28 mouse cellular contexts compared by ENCODE assay signal in genomic region chr3:108475496-108475895, GRCm38 (mm10). TPM values are rescaled to one million over a fixed set of nuclear protein-coding genes. Genes with fewer than 3 reads are reported as not detected.
DNase-seq lines count a peak whose midpoint lies in the region; ATAC-seq and TF ChIP-seq lines count a peak whose summit lies in the region.
"Had no signal": no experiment of that assay in that cellular context is flagged by ENCODE, and none has a peak within 500 bp of the region (broad histone marks: within the 10 kb centered on the region; RNA-seq: fewer than 3 reads in every experiment).

No protein-coding gene starts in this region.

- H3K9me3 ChIP-seq in kidney, embryonic 15.5 days (replicated peaks): no peaks in the 10 kb centered on the region
- H3K9me3 ChIP-seq in stomach, embryonic 15.5 days: no peaks in the 10 kb centered on the region
- H3K9me3 ChIP-seq: embryonic facial prominence, embryonic 15.5 days; forebrain, embryonic 10.5 days; heart, embryonic 15.5 days; hindbrain, embryonic 10.5 days had no signal

- H3K4me3 ChIP-seq in kidney, embryonic 15.5 days (replicated peaks): no peak overlapping the region
- H3K4me3 ChIP-seq in liver, adult 2 months (ENCODE audit: insufficient read depth, low read depth, low read length): no peak overlapping the region
- H3K4me3 ChIP-seq in stomach, embryonic 15.5 days (replicated peaks): no peak overlapping the region
- H3K4me3 ChIP-seq: embryonic facial prominence, embryonic 15.5 days; erythroblast, embryonic 14.5 days; forebrain, embryonic 10.5 days; heart, adult 2 months; heart, embryonic 15.5 days; hindbrain, embryonic 10.5 days had no signal

- POLR2A ChIA-PET in Patski (lab: Charles Lee): interaction anchor here (1.1 kb wide), 1 partner anchor 31 kb away, joined by 5 read pairs; no protein-coding TSS in a partner anchor

- TF ChIP-seq CTCF in liver, adult 2 months (IDR thresholded peaks at IDR 0.05; ENCODE audit: low read depth, low read length): no peak
- TF ChIP-seq CTCF in Patski (IDR thresholded peaks at IDR 0.05): peak; percentile 26

- H3K4me1 ChIP-seq in kidney, embryonic 15.5 days: peaks cover 15% of the 10 kb centered on the region
- peaks cover 7% of the 10 kb centered on the region for H3K4me1 ChIP-seq in liver, adult 2 months (ENCODE audit: control insufficient read depth, insufficient read depth, low read length)
- H3K4me1 ChIP-seq in stomach, embryonic 15.5 days: peaks cover 10% of the 10 kb centered on the region; the same call in 1 of the 2 replicates
- H3K4me1 ChIP-seq: forebrain, embryonic 10.5 days; heart, embryonic 15.5 days; hindbrain, embryonic 10.5 days had no signal

- no peaks in the 10 kb centered on the region for H3K36me3 ChIP-seq in kidney, embryonic 15.5 days
- no peaks in the 10 kb centered on the region for H3K36me3 ChIP-seq in liver, adult 2 months (ENCODE audit: control insufficient read depth, insufficient read depth, low read length)
- H3K36me3 ChIP-seq in stomach, embryonic 15.5 days: no peaks in the 10 kb centered on the region
- H3K36me3 ChIP-seq: embryonic facial prominence, embryonic 15.5 days; forebrain, embryonic 10.5 days; heart, embryonic 15.5 days; hindbrain, embryonic 10.5 days had no signal

- H3K27ac ChIP-seq in kidney, embryonic 15.5 days: no peak overlapping the region
- no peak overlapping the region for H3K27ac ChIP-seq in liver, adult 2 months (replicated peaks; ENCODE audit: insufficient read depth, low read depth, low read length)
- peak overlapping the region; percentile 79 for H3K27ac ChIP-seq in stomach, embryonic 15.5 days
- H3K27ac ChIP-seq: embryonic facial prominence, embryonic 15.5 days; forebrain, embryonic 10.5 days; heart, adult 2 months; heart, embryonic 15.5 days; hindbrain, embryonic 10.5 days had no signal

- peak; percentile 25 to 29 for DNase-seq in kidney, adult 8-10 months
- DNase-seq in liver, adult 2 months (ENCODE audit: extremely low read depth, low read depth, low spot score): peak; percentile 19
- no peak for DNase-seq in liver
- DNase-seq in Patski (ENCODE audit: low read depth, low spot score): no peak
- DNase-seq in heart, adult 11 months: no peak
- DNase-seq in retina, embryonic 14.5 days (ENCODE audit: low spot score): no peak
- DNase-seq: adrenal gland, postnatal 10 days; cerebellum, adult 11 months; cerebellum, adult 8-10 months; cerebellum, postnatal 14 days; embryo, embryonic 11 days; gastrocnemius, postnatal 36 days; heart, adult 2 months; heart, postnatal 14 days had no signal

- WGBS in kidney, embryonic 15.5 days: 60% methylated on average over 5 of the region's 5 CpGs
- 70% methylated on average over 5 of the region's 5 CpGs for WGBS in liver, adult 2 months
- 58% methylated on average over 5 of the region's 5 CpGs for WGBS in stomach, embryonic 15.5 days

- 0 out of 2 replicates have a peak, but pooled peaks cover 4% of the 10 kb centered on the region for H3K27me3 ChIP-seq in kidney, embryonic 15.5 days
- 0 out of 2 replicates have a peak, but pooled peaks cover 3% of the 10 kb centered on the region for H3K27me3 ChIP-seq in liver, adult 2 months (ENCODE audit: control insufficient read depth, insufficient read depth, low read length)
- no peaks in the 10 kb centered on the region for H3K27me3 ChIP-seq in Patski
- H3K27me3 ChIP-seq in stomach, embryonic 15.5 days (replicated peaks): no peaks in the 10 kb centered on the region
- H3K27me3 ChIP-seq: embryonic facial prominence, embryonic 15.5 days; heart, embryonic 15.5 days had no signal

- H3K79me2 ChIP-seq in liver, adult 2 months (ENCODE audit: control insufficient read depth, insufficient read depth, low read length): no peaks in the 10 kb centered on the region

- TF ChIP-seq POLR2A in liver, adult 2 months (IDR thresholded peaks at IDR 0.05; ENCODE audit: extremely low read depth, insufficient read depth, low read length): no peak

- ATAC-seq in kidney, embryonic 15.5 days (replicated peaks; ENCODE audit: low FRiP score): no peak
- no peak for ATAC-seq in Patski
- no peak for ATAC-seq in stomach, embryonic 15.5 days (ENCODE audit: insufficient read depth, low FRiP score, low read depth)
- ATAC-seq: forebrain, embryonic 14.5 days had no signal

- no peak overlapping the region for H3K4me2 ChIP-seq in kidney, embryonic 15.5 days
- H3K4me2 ChIP-seq in stomach, embryonic 15.5 days: no peak overlapping the region
- H3K4me2 ChIP-seq: embryonic facial prominence, embryonic 15.5 days; heart, embryonic 11.5 days; heart, embryonic 15.5 days had no signal

- in situ Hi-C loops in Patski (cut with MboI; ENCODE audit: low pct_unique_long_range_greater_than_20kb): no loop called here

- CTCF ChIA-PET in Patski (lab: Charles Lee): no interaction called here

- no peak overlapping the region for H3K9ac ChIP-seq in kidney, embryonic 15.5 days
- H3K9ac ChIP-seq in liver, adult 2 months (ENCODE audit: low read depth, low read length): no peak overlapping the region
- H3K9ac ChIP-seq in stomach, embryonic 15.5 days: no peak overlapping the region
- H3K9ac ChIP-seq: embryonic facial prominence, embryonic 15.5 days; heart, embryonic 15.5 days had no signal

RNA-seq across cellular contexts. Expression of gene Sars, which starts 30.5 kb away (rescaled TPM):
- 126 and 131 TPM in 2 replicates for polyA plus RNA-seq in kidney, embryonic 15.5 days (2015; fragmentation: Nextera tagmentation; extraction: Ambion mirVana)
- total RNA-seq in liver, adult 2 months (2014; rRNA removed): 31.3 and 35.5 TPM in 2 replicates
- polyA plus RNA-seq in liver, adult 2 months (2012; rRNA removed): 21.3 and 24.7 TPM in 2 replicates
- 536 TPM for polyA plus RNA-seq in Patski (2021)
- 124 and 142 TPM in 2 replicates for polyA plus RNA-seq in stomach, embryonic 15.5 days (2015; fragmentation: Nextera tagmentation; extraction: Ambion mirVana)

RNA-seq across cellular contexts. Expression of gene 1700013F07Rik, which starts 58.5 kb away (rescaled TPM):
- polyA plus RNA-seq in kidney, embryonic 15.5 days (2015; fragmentation: Nextera tagmentation; extraction: Ambion mirVana): 0.50 TPM in 1 of 2 replicates, not detected in the other
- total RNA-seq in liver, adult 2 months (2014; rRNA removed): not detected in 2 replicates
- polyA plus RNA-seq in liver, adult 2 months (2012; rRNA removed): not detected in 2 replicates
- 3.6 TPM for polyA plus RNA-seq in Patski (2021)
- polyA plus RNA-seq in stomach, embryonic 15.5 days (2015; fragmentation: Nextera tagmentation; extraction: Ambion mirVana): 0.41 and 0.46 TPM in 2 replicates
- total RNA-seq: adrenal gland, postnatal 4 days; common myeloid progenitor, adult 5-6 weeks; ES-E14; gastrocnemius, adult 8-10 months; gastrocnemius, postnatal 36 days; heart, adult 2 months; heart, postnatal 14 days had no signal
- polyA plus RNA-seq: embryonic facial prominence, embryonic 11.5 days; erythroblast, embryonic 14.5 days; heart, embryonic 11.5 days had no signal

Comparison
In these comparisons a context has a peak if more than half of its experiments do, and no peak if none do; other contexts are left out.
1. DNase-seq: peak in kidney, adult 8-10 months (2 of 2) and liver, adult 2 months (single experiment); none in liver (single experiment), Patski (single experiment), heart, adult 11 months (single experiment) and retina, embryonic 14.5 days (single experiment).